Mouse (Mus musculus): ENCODE data around the gene Zp3. TPM values are rescaled to one million over a fixed set of nuclear protein-coding genes. Genes with fewer than 3 reads are reported as not detected.

Gene Zp3
- total and polyA plus RNA-seq, 3 experiments, result not detected

DNA sequence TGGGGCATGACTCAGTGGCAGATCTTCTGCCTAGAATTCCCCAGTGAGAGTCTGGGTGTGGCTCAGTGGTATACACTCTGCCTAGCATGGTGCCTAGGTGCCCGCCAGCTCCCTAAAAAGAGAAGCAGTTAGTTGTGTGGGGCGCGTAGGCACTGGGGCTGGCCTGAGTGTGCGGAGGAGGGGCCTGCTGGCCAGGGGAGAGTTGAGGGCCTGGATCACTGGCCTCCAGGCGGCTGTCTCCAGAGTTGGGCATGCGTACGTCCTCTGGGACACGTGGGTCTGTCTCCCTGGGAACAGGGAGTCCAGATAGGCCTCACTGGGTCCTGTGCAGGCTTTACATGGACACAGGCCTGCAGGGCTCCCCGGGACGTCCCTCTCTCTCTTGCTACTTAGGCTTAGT is 35.0 kb downstream of the Zp3 start:
- no peak overlapping the region; the same call in 1 of the 2 replicates for H3K27ac ChIP-seq
- 69% methylated on average over 10 of the region's 10 CpGs for WGBS
- H3K4me3 ChIP-seq, result no peak overlapping the region

GRCm38 (mm10) chr5:136015586-136015985 is 35.7 kb downstream of the Zp3 start:
- Histone ChIP-seq H3K36me3 (ENCODE audit: control insufficient read depth, insufficient read depth, low read length) (no peaks in the 10 kb centered on the region), H3K27me3 (ENCODE audit: control insufficient read depth, insufficient read depth, low read length) (no peaks in the 10 kb centered on the region), H3K4me3 (no peak overlapping the region), H3K79me2 (replicated peaks; ENCODE audit: control insufficient read depth, insufficient read depth, low read length) (no peaks in the 10 kb centered on the region), H3K9ac (ENCODE audit: low read depth, low read length) (peak overlapping the region; percentile 38), H3K27ac (no peak overlapping the region), H3K4me1 (ENCODE audit: control insufficient read depth, insufficient read depth, low read length) (peaks cover 3% of the 10 kb centered on the region)
- no peak for DNase-seq
- TF ChIP-seq CTCF (IDR thresholded peaks at IDR 0.05) (no peak), EP300 (IDR thresholded peaks at IDR 0.05; ENCODE audit: insufficient read depth, low read depth, low read length) (no peak), POLR2A (IDR thresholded peaks at IDR 0.05; ENCODE audit: insufficient read depth, low read depth, low read length) (no peak)
- WGBS, result 77% methylated on average over 10 of the region's 10 CpGs
- intact Hi-C loops (cut with DNase I), result no loop called here

More for the DNA sequence above, 35.0 kb downstream of the Zp3 start:
- DNase-seq, result peak in 1 of 2 experiments; percentile 49
- TF ChIP-seq CTCF (IDR thresholded peaks at IDR 0.05), result no peak
- TF ChIP-seq POLR2A (IDR thresholded peaks at IDR 0.05; ENCODE audit: insufficient read depth, low read depth, low read length), result no peak
- TF ChIP-seq EP300 (IDR thresholded peaks at IDR 0.05; ENCODE audit: insufficient read depth, low read depth, low read length), result no peak
- Histone ChIP-seq H3K27me3 (ENCODE audit: control insufficient read depth, insufficient read depth, low read length) (no peaks in the 10 kb centered on the region), H3K4me1 (ENCODE audit: control insufficient read depth, insufficient read depth, low read length) (peaks cover 3% of the 10 kb centered on the region), H3K79me2 (replicated peaks; ENCODE audit: control insufficient read depth, insufficient read depth, low read length) (no peaks in the 10 kb centered on the region), H3K9ac (ENCODE audit: low read depth, low read length) (no peak overlapping the region), H3K36me3 (ENCODE audit: control insufficient read depth, insufficient read depth, low read length) (no peaks in the 10 kb centered on the region)
- intact Hi-C loops (cut with DNase I), result no loop called here

DNA sequence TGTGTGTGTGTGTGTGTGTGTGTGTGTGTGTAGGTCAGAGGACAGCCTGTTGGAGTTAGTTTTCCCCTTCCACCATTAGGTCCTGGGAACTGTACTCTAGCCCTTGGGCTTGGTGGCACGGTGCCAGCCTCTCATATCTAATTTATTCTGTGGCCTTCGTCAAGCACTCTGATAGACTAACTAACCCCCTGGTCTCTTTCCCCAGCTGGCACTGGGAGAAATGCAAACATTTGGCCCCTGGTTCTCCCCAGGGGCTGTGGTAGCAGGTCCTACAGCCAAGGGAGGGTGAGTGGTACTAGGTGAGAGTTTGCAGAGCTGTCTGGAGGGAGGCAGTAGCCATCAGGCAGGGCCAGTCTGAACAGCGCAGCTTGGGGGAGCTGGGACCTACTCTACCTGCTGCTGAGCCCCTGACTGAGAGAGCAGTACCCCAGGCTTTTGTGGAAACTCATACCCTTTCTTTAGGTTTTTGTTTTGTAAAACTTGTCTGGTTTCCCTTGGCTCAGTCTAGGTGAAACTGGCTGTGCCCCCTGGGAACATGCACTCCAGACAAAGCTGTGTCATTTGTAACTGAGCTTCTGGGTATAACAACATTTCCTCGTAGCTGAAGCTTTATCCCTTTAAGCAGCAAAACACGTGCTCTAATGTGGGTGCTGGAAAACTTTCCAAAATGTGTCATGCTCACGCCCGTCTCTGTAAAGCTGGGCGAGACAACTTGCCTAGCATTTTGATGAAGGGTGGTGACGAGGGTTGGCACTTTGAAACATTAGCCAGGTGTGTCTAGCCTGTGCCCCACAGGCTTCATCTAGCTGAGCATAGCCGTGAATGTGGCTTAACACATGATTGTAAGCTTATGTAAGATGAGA is 36.3 kb downstream of the Zp3 start:
- H3K36me3 ChIP-seq (ENCODE audit: control insufficient read depth, insufficient read depth, low read length), result no peaks in the 10 kb centered on the region
- intact Hi-C loops (cut with DNase I), result no loop called here
- H3K4me3 ChIP-seq, result no peak overlapping the region
- no peak overlapping the region for H3K9ac ChIP-seq (ENCODE audit: low read depth, low read length)
- no peak for TF ChIP-seq POLR2A (IDR thresholded peaks at IDR 0.05; ENCODE audit: insufficient read depth, low read depth, low read length)
- TF ChIP-seq CTCF (IDR thresholded peaks at IDR 0.05), result no peak
- TF ChIP-seq EP300 (IDR thresholded peaks at IDR 0.05; ENCODE audit: insufficient read depth, low read depth, low read length), result no peak
- H3K27ac ChIP-seq, result no peak overlapping the region
- 70% methylated on average over 10 of the region's 10 CpGs for WGBS
- no peak for DNase-seq
- no peaks in the 10 kb centered on the region for H3K27me3 ChIP-seq (ENCODE audit: control insufficient read depth, insufficient read depth, low read length)
- peaks cover 3% of the 10 kb centered on the region for H3K4me1 ChIP-seq (ENCODE audit: control insufficient read depth, insufficient read depth, low read length)
- no peaks in the 10 kb centered on the region for H3K79me2 ChIP-seq (replicated peaks; ENCODE audit: control insufficient read depth, insufficient read depth, low read length)

- intact Hi-C loops (cut with DNase I), result no loop called here
Measured at GRCm38 (mm10) chr5:136017262-136017661, 37.4 kb downstream of the Zp3 start.

DNA sequence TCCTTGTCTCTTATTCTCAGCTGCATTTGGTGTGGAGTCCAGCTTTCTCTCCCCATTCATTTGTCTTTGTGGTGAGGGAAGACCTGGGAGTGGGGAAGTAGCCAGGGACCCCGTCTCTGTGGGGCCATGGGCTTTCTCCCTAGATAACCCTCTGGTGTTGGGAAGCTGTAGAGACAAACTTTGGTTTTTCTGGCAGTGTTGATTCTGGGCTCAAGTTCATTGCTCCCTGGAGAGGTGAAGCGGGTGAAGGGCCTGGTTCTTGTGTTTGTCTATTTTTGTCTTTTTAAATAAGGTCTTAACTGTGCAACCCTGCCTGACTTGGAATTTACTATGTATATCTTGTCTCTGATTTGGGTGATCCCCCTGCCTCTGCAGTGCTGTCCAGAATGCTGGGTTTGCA is 38.8 kb downstream of the Zp3 start:
- Histone ChIP-seq H3K4me3 (no peak overlapping the region), H3K79me2 (replicated peaks; ENCODE audit: control insufficient read depth, insufficient read depth, low read length) (no peaks in the 10 kb centered on the region), H3K36me3 (ENCODE audit: control insufficient read depth, insufficient read depth, low read length) (no peaks in the 10 kb centered on the region), H3K9ac (ENCODE audit: low read depth, low read length) (no peak overlapping the region), H3K4me1 (ENCODE audit: control insufficient read depth, insufficient read depth, low read length) (peaks cover 3% of the 10 kb centered on the region), H3K27me3 (ENCODE audit: control insufficient read depth, insufficient read depth, low read length) (no peaks in the 10 kb centered on the region), H3K27ac (no peak overlapping the region)
- DNase-seq, result no peak
- no peak for TF ChIP-seq POLR2A (IDR thresholded peaks at IDR 0.05; ENCODE audit: insufficient read depth, low read depth, low read length)
- intact Hi-C loops (cut with DNase I), result no loop called here
- WGBS, result 65% methylated on average over 2 of the region's 2 CpGs

More at GRCm38 (mm10) chr5:136017262-136017661, 37.4 kb downstream of the Zp3 start:
- WGBS, result 75% methylated on average over 6 of the region's 6 CpGs
- no peaks in the 10 kb centered on the region for H3K36me3 ChIP-seq (ENCODE audit: control insufficient read depth, insufficient read depth, low read length)
- no peaks in the 10 kb centered on the region for H3K27me3 ChIP-seq (ENCODE audit: control insufficient read depth, insufficient read depth, low read length)
- H3K4me1 ChIP-seq (ENCODE audit: control insufficient read depth, insufficient read depth, low read length), result peaks cover 3% of the 10 kb centered on the region
- H3K9ac ChIP-seq (ENCODE audit: low read depth, low read length), result no peak overlapping the region
- H3K79me2 ChIP-seq (replicated peaks; ENCODE audit: control insufficient read depth, insufficient read depth, low read length), result no peaks in the 10 kb centered on the region
- no peak overlapping the region for H3K27ac ChIP-seq
- no peak for TF ChIP-seq POLR2A (IDR thresholded peaks at IDR 0.05; ENCODE audit: insufficient read depth, low read depth, low read length)
- peak in 1 of 2 experiments; percentile 35 for DNase-seq
- H3K4me3 ChIP-seq, result no peak overlapping the region

- Histone ChIP-seq H3K27me3 (ENCODE audit: control insufficient read depth, insufficient read depth, low read length) (no peaks in the 10 kb centered on the region), H3K9ac (ENCODE audit: low read depth, low read length) (no peak overlapping the region), H3K4me1 (ENCODE audit: control insufficient read depth, insufficient read depth, low read length) (peaks cover 3% of the 10 kb centered on the region), H3K36me3 (ENCODE audit: control insufficient read depth, insufficient read depth, low read length) (no peaks in the 10 kb centered on the region), H3K27ac (no peak overlapping the region), H3K4me3 (no peak overlapping the region), H3K79me2 (replicated peaks; ENCODE audit: control insufficient read depth, insufficient read depth, low read length) (no peaks in the 10 kb centered on the region)
- TF ChIP-seq EP300 (IDR thresholded peaks at IDR 0.05; ENCODE audit: insufficient read depth, low read depth, low read length), result no peak
- no peak for TF ChIP-seq POLR2A (IDR thresholded peaks at IDR 0.05; ENCODE audit: insufficient read depth, low read depth, low read length)
- no peak for TF ChIP-seq CTCF (IDR thresholded peaks at IDR 0.05)
- 31% methylated on average over 1 of the region's 1 CpGs for WGBS
- DNase-seq, result peak in 1 of 2 experiments; percentile 28
- intact Hi-C loops (cut with DNase I), result no loop called here
Measured at GRCm38 (mm10) chr5:136019907-136020306, 40.0 kb downstream of the Zp3 start.
